Mouse (Mus musculus) cerebellum, postnatal 14 days (tissue): ENCODE data around the gene Orai2.
"Not testable (repeated sequence)": the region's sequence is repeated elsewhere in the genome, so short reads cannot be mapped to it uniquely, and the experiment has no call there.

Experiments used
- DNase-seq, 2 experiments: peaks; one replicate each; pipeline ENCODE4 v3.0.0; 2021; ENCODE audit warnings: mixed read lengths in 2 of 2

The Orai2 gene

GRCm38 (mm10) chr5:136135571-136136291 is 34.8 kb downstream of the Orai2 start, which contains the start of the genes Lrwd1 and Alkbh4:
Lrwd1 (minus strand) TSS chr5:136136074.
Alkbh4 (plus strand) TSS chr5:136136146.
- peak; percentile 97 for DNase-seq

- DNase-seq, result no peak
Observed at GRCm38 (mm10) chr5:136122165-136122564, 48.3 kb downstream of the Orai2 start.

- no peak for DNase-seq
Observed at GRCm38 (mm10) chr5:136116784-136117112, 53.8 kb downstream of the Orai2 start.

GRCm38 (mm10) chr5:136115891-136116783 is 54.4 kb downstream of the Orai2 start, which contains the start of gene Polr2j:
Polr2j (plus strand) TSS chr5:136116631.
- peak; percentile 98 to 99 for DNase-seq

- not testable (repeated sequence) for DNase-seq
Observed at GRCm38 (mm10) chr5:136113546-136113945, 57.0 kb downstream of the Orai2 start.

- DNase-seq, result no peak
Observed at GRCm38 (mm10) chr5:136109042-136109441, 61.5 kb downstream of the Orai2 start.

- no peak for DNase-seq
Observed at GRCm38 (mm10) chr5:136108486-136108885, 62.0 kb downstream of the Orai2 start.

- DNase-seq, result peak in 1 of 2 experiments; percentile 81
Observed at GRCm38 (mm10) chr5:136104511-136104910, 66.0 kb downstream of the Orai2 start.

- DNase-seq, result peak; percentile 85 to 86
Observed at GRCm38 (mm10) chr5:136102099-136102820, 68.3 kb downstream of the Orai2 start.

- no peak for DNase-seq
Observed at GRCm38 (mm10) chr5:136098536-136098935, 72.0 kb downstream of the Orai2 start.
